Mouse (Mus musculus) brain, embryonic 14.5 days (tissue): ENCODE data around the gene Rfc2. TPM values are rescaled to one million over a fixed set of nuclear protein-coding genes. Genes with fewer than 3 reads are reported as not detected.

Experiments used
- DNase-seq: peaks from one replicate; pipeline ENCODE4 v3.0.0-alpha.2; 2011; ENCODE audit warnings: low read depth
- CTCF ChIP-seq: fragments of 200-500 bp; IDR thresholded peaks from 2 replicates; pipeline ENCODE4 v1.5.1; 2012; ENCODE audit warnings: inconsistent platforms, mild to moderate bottlenecking, moderate library complexity, borderline replicate concordance; ENCODE audit not compliant: insufficient read depth, insufficient read length; ENCODE audit errors: extremely low read depth
- POLR2A ChIP-seq: fragments of 200-500 bp; IDR thresholded peaks from 2 replicates; pipeline ENCODE4 v1.6.1; 2012; ENCODE audit warnings: mild to moderate bottlenecking, inconsistent platforms, borderline replicate concordance; ENCODE audit not compliant: poor library complexity, insufficient read depth, insufficient read length, severe bottlenecking; ENCODE audit errors: extremely low read depth
- polyA plus RNA-seq: library from polyadenylated mRNA; depleted of rRNA; stranded (reverse); fragments of >200 nt; gene quantifications from 2 replicates; pipeline ENCODE4 v1.2.3, GENCODE M21; 2012

Rfc2 gene
- polyA plus RNA-seq, 1 experiment = 192 TPM

- TF ChIP-seq POLR2A (no peak), CTCF (no peak)
- DNase-seq = no peak
Observed at GRCm38 (mm10) chr5:134615380-134615779, 34.2 kb downstream of the Rfc2 start.

DNA sequence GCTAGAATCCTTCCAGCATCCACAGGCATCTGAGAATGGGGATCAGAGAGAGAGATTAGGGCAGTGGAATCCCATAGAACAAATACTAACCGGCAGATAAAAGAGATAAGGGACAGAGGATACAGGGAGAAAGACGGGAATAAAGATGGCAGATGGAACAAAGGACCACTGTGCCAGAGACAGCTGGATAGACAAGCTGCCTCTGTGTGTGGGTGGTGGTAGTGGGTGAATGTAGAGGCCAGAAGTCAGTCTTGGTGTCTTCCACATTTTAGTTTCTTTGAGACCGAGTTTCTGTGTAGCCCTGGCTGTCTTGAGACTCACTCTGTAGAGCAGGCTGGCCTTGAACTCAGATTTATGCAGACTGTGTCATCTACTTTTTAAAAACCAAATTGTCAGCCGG, 34.6 kb downstream of the Rfc2 start:
- DNase-seq = no peak
- TF ChIP-seq POLR2A (no peak), CTCF (no peak)

GRCm38 (mm10) chr5:134617071-134617470, 35.9 kb downstream of the Rfc2 start:
- no peak for DNase-seq
- TF ChIP-seq CTCF = peak; percentile 73
- TF ChIP-seq POLR2A = no peak

- no peak for DNase-seq
- TF ChIP-seq CTCF (no peak), POLR2A (no peak)
Observed at GRCm38 (mm10) chr5:134620457-134620856, 39.3 kb downstream of the Rfc2 start.

- no peak for TF ChIP-seq CTCF
- TF ChIP-seq POLR2A = no peak
- no peak for DNase-seq
Observed at GRCm38 (mm10) chr5:134621099-134621640, 40.0 kb downstream of the Rfc2 start.

GRCm38 (mm10) chr5:134622069-134622468, 40.9 kb downstream of the Rfc2 start:
- peak; percentile 91 for DNase-seq
- TF ChIP-seq CTCF (no peak), POLR2A (no peak)

DNA sequence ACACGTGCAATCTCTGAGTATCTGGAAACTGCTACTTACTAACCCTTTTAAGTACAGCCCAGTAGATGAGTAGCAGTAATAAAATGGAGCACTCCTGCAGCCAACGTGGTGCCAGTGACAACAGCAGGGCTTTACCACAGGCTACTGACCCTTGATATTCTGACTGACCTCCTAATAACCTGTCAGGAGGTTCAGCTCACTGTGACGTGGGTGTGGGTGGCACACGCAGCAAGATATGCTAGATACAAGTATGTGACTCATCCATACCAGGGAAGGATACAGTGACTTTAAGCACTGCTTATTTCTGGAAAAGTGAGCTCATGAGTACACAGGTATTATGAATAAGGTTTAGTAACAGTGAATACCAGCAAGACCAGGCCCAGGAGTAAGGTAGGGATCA, 48.3 kb downstream of the Rfc2 start:
- TF ChIP-seq CTCF (no peak), POLR2A (no peak)
- DNase-seq = no peak

GRCm38 (mm10) chr5:134630835-134631234, 49.7 kb downstream of the Rfc2 start:
- TF ChIP-seq POLR2A = no peak
- no peak for TF ChIP-seq CTCF
- no peak for DNase-seq

- DNase-seq = no peak
- TF ChIP-seq POLR2A (no peak), CTCF (no peak)
Observed at GRCm38 (mm10) chr5:134632841-134633240, 51.7 kb downstream of the Rfc2 start.

DNA sequence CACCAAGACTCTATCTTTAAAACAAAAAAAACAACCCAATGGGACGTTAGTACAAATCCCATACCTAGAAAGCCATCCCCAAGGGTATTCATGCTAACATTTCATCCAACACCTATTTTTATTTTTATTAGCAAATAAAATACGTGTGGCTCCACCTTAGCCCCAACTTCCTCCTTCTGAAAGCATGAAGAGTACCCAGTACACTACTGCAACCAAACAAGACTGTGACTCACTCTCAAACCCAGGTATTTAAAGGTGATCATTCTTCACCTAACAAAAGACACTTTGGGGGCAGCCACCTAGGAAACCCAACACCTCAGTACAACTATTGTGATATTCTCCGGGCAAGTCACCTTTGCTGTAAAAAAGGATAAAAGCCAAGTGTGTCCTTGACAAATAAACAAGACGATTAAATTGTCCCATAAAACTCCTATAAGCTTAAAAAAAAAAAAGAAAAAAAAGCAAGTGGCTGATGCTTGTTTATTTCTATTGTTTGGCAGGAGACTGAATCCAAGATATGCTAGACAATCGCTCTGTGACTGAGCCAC, 56.7 kb downstream of the Rfc2 start:
- no peak for DNase-seq
- TF ChIP-seq POLR2A = no peak
- no peak for TF ChIP-seq CTCF

GRCm38 (mm10) chr5:134638461-134639268, 57.5 kb downstream of the Rfc2 start:
- DNase-seq = no peak
- TF ChIP-seq POLR2A = no peak
- TF ChIP-seq CTCF = no peak

DNA sequence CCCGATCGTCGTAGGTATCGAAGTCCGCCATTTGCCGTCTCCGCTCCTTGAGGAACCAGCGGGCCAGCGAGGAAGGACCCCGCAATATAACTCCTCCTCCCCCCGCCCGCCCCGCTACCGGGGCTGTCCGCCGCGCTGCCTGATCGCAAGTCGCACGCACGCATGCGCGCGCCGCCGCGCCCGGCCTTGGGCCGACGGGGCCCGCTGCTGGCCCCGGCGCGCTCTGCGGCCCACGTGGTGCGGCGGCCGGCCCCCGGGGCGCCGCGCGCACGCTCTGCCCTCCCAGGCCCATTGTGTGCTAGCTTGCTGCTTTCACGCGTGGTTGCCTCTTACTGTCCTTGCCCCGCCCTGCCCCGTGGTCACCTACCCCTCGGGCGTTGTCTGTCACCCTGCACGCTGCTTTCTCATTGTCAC, 58.1 kb downstream of the Rfc2 start, which contains the start of gene Eif4h:
TSS of gene Eif4h (minus strand) at position 222 of the 414 bp plus-strand sequence.
- TF ChIP-seq CTCF (no peak), POLR2A (peak; percentile 74)
- peak; percentile 99 for DNase-seq

DNA sequence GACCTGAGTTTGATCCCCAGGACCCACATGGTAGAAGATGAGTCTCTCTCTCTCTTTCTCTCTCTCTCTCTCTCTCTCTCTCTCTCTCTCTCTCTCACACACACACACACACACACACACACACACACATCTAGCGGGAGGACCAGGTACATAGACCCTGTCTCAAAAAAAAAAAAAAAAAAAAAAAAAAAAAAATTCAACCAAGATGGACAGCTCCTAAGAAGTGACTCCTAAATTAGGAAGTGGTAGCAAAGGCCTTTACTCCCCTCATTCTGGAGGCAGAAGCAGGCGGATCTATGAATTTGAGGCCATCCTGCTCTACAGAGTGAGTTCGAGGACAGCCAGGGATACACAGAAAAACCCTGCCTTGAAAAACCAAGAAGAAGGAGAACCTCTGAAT, 59.2 kb downstream of the Rfc2 start:
- TF ChIP-seq CTCF (no peak), POLR2A (no peak)
- DNase-seq = no peak

DNA sequence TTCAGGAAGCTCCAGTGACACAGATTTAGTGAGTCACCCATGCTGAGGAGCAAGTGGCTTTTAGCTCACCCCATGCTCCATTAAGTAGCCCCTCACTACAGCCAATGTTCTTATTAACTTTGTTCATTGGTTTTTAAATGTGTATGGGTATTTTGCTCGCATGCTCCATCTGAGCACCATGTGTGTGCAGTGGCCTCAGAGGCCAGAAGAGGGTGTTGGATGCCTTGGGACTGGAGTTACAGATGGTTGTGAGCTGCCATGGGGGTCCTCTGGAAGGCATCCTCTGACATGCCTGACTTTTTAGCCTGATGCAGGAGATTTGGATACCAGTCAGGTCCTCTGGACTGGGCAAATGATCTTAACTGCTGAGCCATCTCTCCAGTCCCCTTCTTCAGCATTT, 63.0 kb downstream of the Rfc2 start:
- TF ChIP-seq POLR2A = no peak
- no peak for TF ChIP-seq CTCF
- DNase-seq = no peak

GRCm38 (mm10) chr5:134644643-134645118, 63.5 kb downstream of the Rfc2 start:
- TF ChIP-seq POLR2A (no peak), CTCF (no peak)
- DNase-seq = peak; percentile 23
